Mouse (Mus musculus) neural tube, embryonic 14.5 days (tissue): Measurements from ENCODE around the gene Znrf1. TPM values are rescaled to one million over a fixed set of nuclear protein-coding genes. Genes with fewer than 3 reads are reported as not detected.

Experiments used
- ATAC-seq: fragments of 200-750 bp; cut with Nextera tagmentation; 2 replicates; pipeline ENCODE4 v1.8.0; 2017; ENCODE audit warnings: low read depth, mild to moderate bottlenecking, moderate TSS enrichment, moderate library complexity
- H3K27ac ChIP-seq: fragments of 300-500 bp; sonication (generic); 2 replicates; pipeline ENCODE4 v1.5.1; 2014; ENCODE audit warnings: low read depth, mild to moderate bottlenecking, control low read depth, low read length, moderate library complexity, mixed read lengths
- H3K27me3 ChIP-seq: fragments of 300-500 bp; sonication (generic); 2 replicates; pipeline ENCODE4 v1.6.1; 2014; ENCODE audit warnings: low read length; ENCODE audit not compliant: control insufficient read depth, insufficient read depth
- H3K36me3 ChIP-seq: fragments of 300-500 bp; sonication (generic); 2 replicates; pipeline ENCODE4 v1.6.1; 2014; ENCODE audit warnings: low read length, mixed read lengths; ENCODE audit not compliant: control insufficient read depth, insufficient read depth
- H3K4me1 ChIP-seq: fragments of 300-500 bp; sonication (generic); 2 replicates; pipeline ENCODE4 v1.6.1; 2014; ENCODE audit warnings: low read length; ENCODE audit not compliant: control insufficient read depth, insufficient read depth
- H3K4me2 ChIP-seq: fragments of 300-500 bp; sonication (generic); 2 replicates; pipeline ENCODE4 v1.6.1; 2014; ENCODE audit warnings: mild to moderate bottlenecking, low read depth, low read length, control low read depth
- H3K4me3 ChIP-seq: fragments of 300-500 bp; sonication (generic); 2 replicates; pipeline ENCODE4 v1.5.1; 2014; ENCODE audit warnings: low read depth, low read length, control low read depth, mixed read lengths
- H3K9ac ChIP-seq: fragments of 300-500 bp; sonication (generic); replicated peaks from 2 replicates; pipeline ENCODE4 v1.6.1; 2014; ENCODE audit warnings: low read depth, mild to moderate bottlenecking, control low read depth, low read length, mixed read lengths
- H3K9me3 ChIP-seq: fragments of 300-500 bp; sonication (generic); 2 replicates; pipeline ENCODE4 v1.6.1; 2016; ENCODE audit warnings: low read length; ENCODE audit not compliant: control insufficient read depth
- WGBS: fragments of 180-500 bp; shearing (Covaris S2); extraction: QIAGEN DNeasy Blood & Tissue Kit; methylation state at CpG from one replicate; pipeline ENCODE4 v1.1.7; 2014; 5-methylcytosine and 5-hydroxymethylcytosine counted together
- polyA plus RNA-seq: library from polyadenylated mRNA; unstranded; fragments of >200 nt; fragmentation: Nextera tagmentation; extraction: Ambion mirVana; gene quantifications from 2 replicates; pipeline ENCODE4 v1.2.1, GENCODE M21; 2014

Znrf1 gene
- polyA plus RNA-seq, 1 experiment from 2014 or later: 96.5 TPM

- no peaks in the 10 kb centered on the region for H3K36me3 ChIP-seq
- no peak overlapping the region for H3K4me3 ChIP-seq
- no peak for ATAC-seq
- H3K4me1 ChIP-seq: peaks cover 28% of the 10 kb centered on the region; the same call in 1 of the 2 replicates
- H3K27ac ChIP-seq: no peak overlapping the region
- no peaks in the 10 kb centered on the region for H3K27me3 ChIP-seq
- no peak overlapping the region for H3K4me2 ChIP-seq
- no peak overlapping the region for H3K9ac ChIP-seq
- 96% methylated on average over 2 of the region's 2 CpGs for WGBS
- H3K9me3 ChIP-seq: no peaks in the 10 kb centered on the region
These were observed 59.1 kb downstream of the Znrf1 start for GRCm38 (mm10) chr8:111594951-111595350.

GRCm38 (mm10) chr8:111595712-111596484 lies 60.0 kb downstream of the Znrf1 start:
- Histone ChIP-seq H3K36me3 (no peaks in the 10 kb centered on the region), H3K4me2 (no peak overlapping the region), H3K4me1 (peaks cover 28% of the 10 kb centered on the region; the same call in 1 of the 2 replicates), H3K9me3 (no peaks in the 10 kb centered on the region), H3K27me3 (no peaks in the 10 kb centered on the region), H3K27ac (no peak overlapping the region), H3K9ac (no peak overlapping the region), H3K4me3 (no peak overlapping the region)
- 92% methylated on average over 15 of the region's 15 CpGs for WGBS
- ATAC-seq: no peak

GRCm38 (mm10) chr8:111596485-111596821 lies 60.6 kb downstream of the Znrf1 start:
- peak overlapping the region; percentile 2; the same call in 1 of the 2 replicates for H3K27ac ChIP-seq
- no peak overlapping the region for H3K9ac ChIP-seq
- H3K36me3 ChIP-seq: no peaks in the 10 kb centered on the region
- no peaks in the 10 kb centered on the region for H3K27me3 ChIP-seq
- H3K4me1 ChIP-seq: peaks cover 28% of the 10 kb centered on the region; the same call in 1 of the 2 replicates
- H3K4me3 ChIP-seq: no peak overlapping the region
- H3K9me3 ChIP-seq: no peaks in the 10 kb centered on the region
- ATAC-seq: no peak
- no peak overlapping the region for H3K4me2 ChIP-seq
- 62% methylated on average over 3 of the region's 3 CpGs for WGBS

- 24% methylated on average over 1 of the region's 1 CpGs for WGBS
- Histone ChIP-seq H3K27ac (no peak overlapping the region), H3K4me1 (peaks cover 28% of the 10 kb centered on the region; the same call in 1 of the 2 replicates), H3K27me3 (no peaks in the 10 kb centered on the region), H3K9me3 (no peaks in the 10 kb centered on the region), H3K4me3 (no peak overlapping the region), H3K9ac (no peak overlapping the region), H3K36me3 (no peaks in the 10 kb centered on the region), H3K4me2 (no peak overlapping the region)
- ATAC-seq: no peak
These were observed 61.4 kb downstream of the Znrf1 start for GRCm38 (mm10) chr8:111597310-111597709.

- no peaks in the 10 kb centered on the region for H3K9me3 ChIP-seq
- no peaks in the 10 kb centered on the region for H3K36me3 ChIP-seq
- no peak overlapping the region for H3K27ac ChIP-seq
- H3K4me3 ChIP-seq: no peak overlapping the region
- ATAC-seq: no peak
- peaks cover 19% of the 10 kb centered on the region; the same call in 1 of the 2 replicates for H3K4me1 ChIP-seq
- 86% methylated on average over 9 of the region's 9 CpGs for WGBS
- no peaks in the 10 kb centered on the region for H3K27me3 ChIP-seq
- no peak overlapping the region for H3K9ac ChIP-seq
- H3K4me2 ChIP-seq: no peak overlapping the region
These were observed 64.0 kb downstream of the Znrf1 start for GRCm38 (mm10) chr8:111599707-111600444.

- H3K9ac ChIP-seq: no peak overlapping the region
- no peaks in the 10 kb centered on the region for H3K36me3 ChIP-seq
- H3K4me1 ChIP-seq: peaks cover 5% of the 10 kb centered on the region; the same call in 1 of the 2 replicates
- H3K9me3 ChIP-seq: no peaks in the 10 kb centered on the region
- no peak for ATAC-seq
- 96% methylated on average over 4 of the region's 4 CpGs for WGBS
- H3K27me3 ChIP-seq: no peaks in the 10 kb centered on the region
- H3K4me3 ChIP-seq: no peak overlapping the region
- H3K4me2 ChIP-seq: no peak overlapping the region
- no peak overlapping the region for H3K27ac ChIP-seq
These were observed 66.2 kb downstream of the Znrf1 start for GRCm38 (mm10) chr8:111602050-111602449.

- H3K9ac ChIP-seq: no peak overlapping the region
- no peaks in the 10 kb centered on the region for H3K36me3 ChIP-seq
- H3K27me3 ChIP-seq: no peaks in the 10 kb centered on the region
- no peaks in the 10 kb centered on the region for H3K9me3 ChIP-seq
- H3K27ac ChIP-seq: no peak overlapping the region
- no peak for ATAC-seq
- 93% methylated on average over 2 of the region's 2 CpGs for WGBS
- no peaks in the 10 kb centered on the region for H3K4me1 ChIP-seq
- no peak overlapping the region for H3K4me2 ChIP-seq
- no peak overlapping the region for H3K4me3 ChIP-seq
These were observed 69.1 kb downstream of the Znrf1 start for GRCm38 (mm10) chr8:111604986-111605385.

- Histone ChIP-seq H3K9me3 (no peaks in the 10 kb centered on the region), H3K9ac (no peak overlapping the region), H3K36me3 (no peaks in the 10 kb centered on the region), H3K27me3 (no peaks in the 10 kb centered on the region), H3K4me1 (no peaks in the 10 kb centered on the region), H3K4me2 (no peak overlapping the region), H3K27ac (no peak overlapping the region), H3K4me3 (no peak overlapping the region)
- no peak for ATAC-seq
- 90% methylated on average over 9 of the region's 9 CpGs for WGBS
These were observed 71.1 kb downstream of the Znrf1 start for GRCm38 (mm10) chr8:111606961-111607360.

GRCm38 (mm10) chr8:111607414-111607813 lies 71.5 kb downstream of the Znrf1 start:
- WGBS: 90% methylated on average over 7 of the region's 7 CpGs
- no peak overlapping the region for H3K4me3 ChIP-seq
- no peak for ATAC-seq
- H3K4me2 ChIP-seq: no peak overlapping the region
- no peaks in the 10 kb centered on the region for H3K27me3 ChIP-seq
- no peaks in the 10 kb centered on the region for H3K36me3 ChIP-seq
- no peaks in the 10 kb centered on the region for H3K9me3 ChIP-seq
- H3K27ac ChIP-seq: no peak overlapping the region
- no peaks in the 10 kb centered on the region for H3K4me1 ChIP-seq
- no peak overlapping the region for H3K9ac ChIP-seq
